Mouse (Mus musculus): ENCODE results near the gene Gde1. TPM values are rescaled to one million over a fixed set of nuclear protein-coding genes. Genes with fewer than 3 reads are reported as not detected.

Gde1 gene
- polyA plus RNA-seq, 1 experiment from 2014 or later = 194 TPM

GRCm38 (mm10) chr7:118738730-118739129 lies 33.2 kb upstream of the Gde1 start:
- Histone ChIP-seq H3K4me1 (ENCODE audit: control insufficient read depth, insufficient read depth, low read length) (peaks cover 6% of the 10 kb centered on the region), H3K27me3 (replicated peaks; ENCODE audit: control insufficient read depth, insufficient read depth, low read length) (no peaks in the 10 kb centered on the region), H3K27ac (ENCODE audit: low read depth, low read length) (no peak overlapping the region), H3K9me3 (replicated peaks; ENCODE audit: control insufficient read depth, low read length) (no peaks in the 10 kb centered on the region), H3K36me3 (ENCODE audit: control insufficient read depth, insufficient read depth, low read length) (peaks cover 27% of the 10 kb centered on the region), H3K4me3 (ENCODE audit: low read depth, low read length) (no peak overlapping the region), H3K9ac (ENCODE audit: low read length) (no peak overlapping the region), H3K4me2 (ENCODE audit: low read length) (no peak overlapping the region)
- no peak for DNase-seq (ENCODE audit: low spot score)
- ATAC-seq = no peak
- 66% methylated on average over 1 of the region's 1 CpGs for WGBS

- no peak overlapping the region for H3K9ac ChIP-seq (ENCODE audit: low read length)
- no peak overlapping the region for H3K27ac ChIP-seq (ENCODE audit: low read depth, low read length)
- WGBS = 86% methylated on average over 13 of the region's 13 CpGs
- H3K4me3 ChIP-seq (ENCODE audit: low read depth, low read length) = no peak overlapping the region
- ATAC-seq (no peak), DNase-seq (ENCODE audit: low spot score) (no peak)
- H3K36me3 ChIP-seq (ENCODE audit: control insufficient read depth, insufficient read depth, low read length) = peaks cover 76% of the 10 kb centered on the region
- H3K27me3 ChIP-seq (replicated peaks; ENCODE audit: control insufficient read depth, insufficient read depth, low read length) = no peaks in the 10 kb centered on the region
- H3K4me2 ChIP-seq (ENCODE audit: low read length) = no peak overlapping the region
- H3K4me1 ChIP-seq (ENCODE audit: control insufficient read depth, insufficient read depth, low read length) = no peaks in the 10 kb centered on the region
- H3K9me3 ChIP-seq (replicated peaks; ENCODE audit: control insufficient read depth, low read length) = no peaks in the 10 kb centered on the region
Observed at GRCm38 (mm10) chr7:118733225-118733624, 27.6 kb upstream of the Gde1 start.

GRCm38 (mm10) chr7:118731781-118732180 lies 26.2 kb upstream of the Gde1 start:
- Histone ChIP-seq H3K9ac (ENCODE audit: low read length) (no peak overlapping the region), H3K27me3 (replicated peaks; ENCODE audit: control insufficient read depth, insufficient read depth, low read length) (no peaks in the 10 kb centered on the region), H3K36me3 (ENCODE audit: control insufficient read depth, insufficient read depth, low read length) (peaks cover 81% of the 10 kb centered on the region), H3K4me1 (ENCODE audit: control insufficient read depth, insufficient read depth, low read length) (no peaks in the 10 kb centered on the region), H3K27ac (ENCODE audit: low read depth, low read length) (no peak overlapping the region), H3K4me2 (ENCODE audit: low read length) (no peak overlapping the region), H3K4me3 (ENCODE audit: low read depth, low read length) (no peak overlapping the region), H3K9me3 (replicated peaks; ENCODE audit: control insufficient read depth, low read length) (no peaks in the 10 kb centered on the region)
- WGBS = 94% methylated on average over 3 of the region's 3 CpGs
- ATAC-seq (no peak), DNase-seq (ENCODE audit: low spot score) (no peak)

- H3K4me2 ChIP-seq (ENCODE audit: low read length) = no peak overlapping the region
- ATAC-seq (no peak), DNase-seq (ENCODE audit: low spot score) (no peak)
- H3K36me3 ChIP-seq (ENCODE audit: control insufficient read depth, insufficient read depth, low read length) = peaks cover 92% of the 10 kb centered on the region
- WGBS = 93% methylated on average over 13 of the region's 13 CpGs
- no peaks in the 10 kb centered on the region for H3K4me1 ChIP-seq (ENCODE audit: control insufficient read depth, insufficient read depth, low read length)
- H3K9me3 ChIP-seq (replicated peaks; ENCODE audit: control insufficient read depth, low read length) = no peaks in the 10 kb centered on the region
- no peaks in the 10 kb centered on the region for H3K27me3 ChIP-seq (replicated peaks; ENCODE audit: control insufficient read depth, insufficient read depth, low read length)
- H3K27ac ChIP-seq (ENCODE audit: low read depth, low read length) = no peak overlapping the region
- no peak overlapping the region for H3K9ac ChIP-seq (ENCODE audit: low read length)
- H3K4me3 ChIP-seq (ENCODE audit: low read depth, low read length) = no peak overlapping the region
Observed at GRCm38 (mm10) chr7:118728846-118729587, 23.4 kb upstream of the Gde1 start.

- ATAC-seq = no peak
- Histone ChIP-seq H3K4me3 (ENCODE audit: low read depth, low read length) (no peak overlapping the region), H3K4me2 (ENCODE audit: low read length) (no peak overlapping the region), H3K9ac (ENCODE audit: low read length) (no peak overlapping the region), H3K36me3 (ENCODE audit: control insufficient read depth, insufficient read depth, low read length) (peaks cover 85% of the 10 kb centered on the region), H3K27me3 (replicated peaks; ENCODE audit: control insufficient read depth, insufficient read depth, low read length) (no peaks in the 10 kb centered on the region), H3K27ac (ENCODE audit: low read depth, low read length) (no peak overlapping the region), H3K9me3 (replicated peaks; ENCODE audit: control insufficient read depth, low read length) (no peaks in the 10 kb centered on the region), H3K4me1 (ENCODE audit: control insufficient read depth, insufficient read depth, low read length) (no peaks in the 10 kb centered on the region)
- 87% methylated on average over 2 of the region's 2 CpGs for WGBS
- DNase-seq (ENCODE audit: low spot score) = no peak
Observed at GRCm38 (mm10) chr7:118725459-118725858, 19.9 kb upstream of the Gde1 start.

GRCm38 (mm10) chr7:118723927-118724326 lies 18.3 kb upstream of the Gde1 start:
- Histone ChIP-seq H3K27ac (ENCODE audit: low read depth, low read length) (no peak overlapping the region), H3K4me3 (ENCODE audit: low read depth, low read length) (no peak overlapping the region), H3K4me2 (ENCODE audit: low read length) (no peak overlapping the region), H3K9me3 (replicated peaks; ENCODE audit: control insufficient read depth, low read length) (no peaks in the 10 kb centered on the region), H3K36me3 (ENCODE audit: control insufficient read depth, insufficient read depth, low read length) (peaks cover 78% of the 10 kb centered on the region), H3K4me1 (ENCODE audit: control insufficient read depth, insufficient read depth, low read length) (no peaks in the 10 kb centered on the region), H3K9ac (ENCODE audit: low read length) (no peak overlapping the region), H3K27me3 (replicated peaks; ENCODE audit: control insufficient read depth, insufficient read depth, low read length) (no peaks in the 10 kb centered on the region)
- WGBS = 94% methylated on average over 9 of the region's 9 CpGs
- DNase-seq (ENCODE audit: low spot score) (no peak), ATAC-seq (no peak)

- Histone ChIP-seq H3K4me1 (ENCODE audit: control insufficient read depth, insufficient read depth, low read length) (peaks cover 6% of the 10 kb centered on the region; the same call in 1 of the 2 replicates), H3K36me3 (ENCODE audit: control insufficient read depth, insufficient read depth, low read length) (peaks cover 59% of the 10 kb centered on the region), H3K9ac (ENCODE audit: low read length) (no peak overlapping the region), H3K27ac (ENCODE audit: low read depth, low read length) (no peak overlapping the region), H3K9me3 (replicated peaks; ENCODE audit: control insufficient read depth, low read length) (no peaks in the 10 kb centered on the region), H3K4me2 (ENCODE audit: low read length) (no peak overlapping the region), H3K27me3 (replicated peaks; ENCODE audit: control insufficient read depth, insufficient read depth, low read length) (no peaks in the 10 kb centered on the region), H3K4me3 (ENCODE audit: low read depth, low read length) (no peak overlapping the region)
- DNase-seq (ENCODE audit: low spot score) = no peak
- ATAC-seq = no peak
- 96% methylated on average over 4 of the region's 4 CpGs for WGBS
Observed at GRCm38 (mm10) chr7:118718066-118718465, 12.5 kb upstream of the Gde1 start.

GRCm38 (mm10) chr7:118714873-118715272 lies 9.3 kb upstream of the Gde1 start:
- DNase-seq (ENCODE audit: low spot score) = no peak
- no peaks in the 10 kb centered on the region for H3K9me3 ChIP-seq (replicated peaks; ENCODE audit: control insufficient read depth, low read length)
- WGBS = 95% methylated on average over 1 of the region's 1 CpGs

More at GRCm38 (mm10) chr7:118714873-118715272, 9.3 kb upstream of the Gde1 start:
- Histone ChIP-seq H3K27me3 (replicated peaks; ENCODE audit: control insufficient read depth, insufficient read depth, low read length) (no peaks in the 10 kb centered on the region), H3K4me2 (ENCODE audit: low read length) (no peak overlapping the region), H3K4me1 (ENCODE audit: control insufficient read depth, insufficient read depth, low read length) (peaks cover 6% of the 10 kb centered on the region; the same call in 1 of the 2 replicates), H3K4me3 (ENCODE audit: low read depth, low read length) (no peak overlapping the region), H3K36me3 (ENCODE audit: control insufficient read depth, insufficient read depth, low read length) (peaks cover 35% of the 10 kb centered on the region), H3K27ac (ENCODE audit: low read depth, low read length) (no peak overlapping the region), H3K9ac (ENCODE audit: low read length) (no peak overlapping the region)
- ATAC-seq = no peak

Data from forebrain, embryonic 14.5 days (tissue).